Mouse (Mus musculus): ENCODE data around the gene Rsl24d1. TPM values are rescaled to one million over a fixed set of nuclear protein-coding genes. Genes with fewer than 3 reads are reported as not detected.
"Not testable (repeated sequence)": the region's sequence is repeated elsewhere in the genome, so short reads cannot be mapped to it uniquely, and the experiment has no call there.

The Rsl24d1 gene
- polyA plus RNA-seq (2015; fragmentation: Nextera tagmentation; extraction: Ambion mirVana) = 96.6 and 97.1 TPM in 2 replicates

DNA sequence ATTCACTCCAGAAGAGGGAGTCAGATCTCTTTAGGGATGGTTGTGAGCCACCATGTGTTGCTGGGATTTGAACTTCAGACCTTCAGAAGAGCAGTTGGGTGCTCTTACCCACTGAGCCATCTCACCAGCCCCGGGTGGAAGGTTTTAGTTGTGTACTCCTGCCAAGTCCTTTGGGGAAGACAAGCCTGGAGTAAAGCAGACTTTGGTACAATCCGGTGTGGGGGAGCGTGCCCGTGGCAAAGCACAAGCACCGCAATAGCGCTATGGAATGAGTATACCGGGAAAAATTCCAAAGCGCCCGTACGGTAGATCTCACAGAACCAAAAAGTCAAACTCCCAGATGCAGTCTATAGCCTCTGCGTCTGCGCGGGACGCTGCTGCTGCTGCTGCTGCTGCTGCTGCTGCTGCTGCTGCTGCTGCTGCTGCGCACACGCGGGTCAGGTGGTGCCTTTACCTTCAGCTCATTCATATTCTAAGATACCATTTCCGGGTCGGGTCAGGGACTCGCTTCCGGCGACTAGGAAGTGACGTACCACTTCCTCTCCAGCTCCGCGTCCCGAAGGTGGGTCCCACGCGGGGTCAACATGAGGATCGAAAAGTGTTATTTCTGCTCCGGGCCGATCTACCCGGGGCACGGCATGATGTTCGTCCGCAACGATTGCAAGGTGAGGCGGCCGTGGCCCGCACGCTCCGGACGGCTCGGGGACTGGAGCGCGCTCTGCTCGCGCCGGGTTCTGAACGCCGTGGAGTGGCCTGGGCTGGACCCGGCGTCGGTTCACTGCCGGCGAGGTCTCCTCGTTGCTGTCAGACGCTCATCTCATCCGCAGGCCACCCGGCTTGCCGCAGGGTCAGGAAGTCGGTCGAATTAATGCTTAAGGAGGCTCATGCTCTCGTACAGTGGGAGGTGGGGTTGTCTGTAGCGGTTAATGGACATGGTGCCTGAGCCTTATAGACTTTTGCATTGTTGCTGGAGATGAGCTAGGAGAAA lies at the start of gene Rsl24d1:
TSS of gene Rsl24d1 (plus strand) at position 508 of the 988 bp plus-strand sequence.
- H3K27me3 ChIP-seq = no peaks in the 10 kb centered on the region
- peaks cover 11% of the 10 kb centered on the region for H3K4me1 ChIP-seq (replicated peaks)
- peak within 1 kb of the TSS; percentile 89 for H3K4me3 ChIP-seq
- WGBS = under 1% methylated on average over 64 of the region's 64 CpGs
- peaks cover 20% of the 10 kb centered on the region for H3K36me3 ChIP-seq
- H3K4me2 ChIP-seq = peak within 1 kb of the TSS; percentile 80
- peak; percentile 98 for ATAC-seq (ENCODE audit: low FRiP score, low read depth)
- peak within 1 kb of the TSS; percentile 79 for H3K9ac ChIP-seq
- H3K9me3 ChIP-seq = no peaks in the 10 kb centered on the region
- H3K27ac ChIP-seq (replicated peaks) = peak within 1 kb of the TSS; percentile 82

DNA sequence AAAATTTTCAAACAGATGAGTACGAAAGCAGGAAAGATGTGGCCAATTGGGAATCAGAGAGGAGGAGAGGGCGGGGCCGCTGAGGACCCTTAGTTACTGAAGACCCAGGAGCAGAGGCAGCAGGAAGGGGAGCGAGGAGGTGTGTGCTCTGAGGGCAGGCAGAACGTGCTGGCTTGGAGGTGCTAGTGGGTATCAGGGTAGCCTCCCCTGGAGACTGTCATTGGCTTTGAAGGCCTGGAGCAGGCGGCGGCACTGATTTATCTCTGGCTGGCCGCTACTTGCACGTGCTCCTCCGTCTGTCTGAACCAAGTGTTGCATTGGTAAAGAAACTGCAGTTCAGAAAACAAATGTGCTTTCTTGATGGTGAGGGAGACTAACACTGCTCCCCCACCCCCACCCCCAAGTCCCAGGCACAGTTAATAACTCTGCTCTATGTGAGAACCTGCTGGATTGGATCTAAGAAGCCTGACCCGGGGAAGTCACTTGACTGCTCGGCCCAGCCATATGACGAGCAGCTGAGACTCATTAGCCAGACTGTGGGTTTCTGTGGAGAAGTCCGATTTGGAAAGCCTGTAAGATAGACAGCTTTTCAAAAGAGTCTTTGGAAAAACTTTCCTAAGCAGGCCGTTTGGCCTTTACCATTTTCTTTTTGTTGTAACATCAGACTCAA lies 49.5 kb upstream of the Rsl24d1 start:
- WGBS = 38% methylated on average over 15 of the region's 15 CpGs
- Histone ChIP-seq H3K4me3 (no peak overlapping the region), H3K27ac (replicated peaks) (no peak overlapping the region), H3K9me3 (no peaks in the 10 kb centered on the region), H3K36me3 (no peaks in the 10 kb centered on the region), H3K4me2 (peak overlapping the region; percentile 38), H3K4me1 (replicated peaks) (peaks cover 21% of the 10 kb centered on the region), H3K27me3 (no peaks in the 10 kb centered on the region), H3K9ac (no peak overlapping the region)
- no peak; the same call in 1 of the 2 replicates for ATAC-seq (ENCODE audit: low FRiP score, low read depth)

DNA sequence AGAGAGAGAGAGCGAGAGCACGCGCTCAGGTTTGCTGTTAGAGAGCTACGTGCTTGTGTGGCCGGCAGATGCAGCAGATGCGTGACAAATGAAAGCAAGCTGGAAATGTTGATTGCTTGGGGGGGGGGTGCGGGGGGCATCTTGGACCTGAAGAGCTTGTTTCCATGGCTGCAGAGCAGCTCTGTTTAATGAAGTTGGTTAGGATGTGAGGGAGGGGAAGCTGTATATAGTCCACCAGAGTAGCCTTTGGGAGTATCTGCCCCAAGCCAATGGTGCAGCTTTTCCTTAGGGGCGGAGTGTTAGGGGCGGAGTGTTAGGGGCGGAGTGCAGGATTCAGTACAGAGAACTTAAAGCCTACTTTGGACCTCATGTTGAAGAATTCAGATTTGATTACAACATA lies 46.1 kb upstream of the Rsl24d1 start:
- H3K9me3 ChIP-seq = no peaks in the 10 kb centered on the region
- H3K27ac ChIP-seq (replicated peaks) = no peak overlapping the region
- peak; percentile 68; the same call in 1 of the 2 replicates for ATAC-seq (ENCODE audit: low FRiP score, low read depth)
- H3K4me2 ChIP-seq = peak overlapping the region; percentile 26; the same call in 1 of the 2 replicates
- no peak overlapping the region for H3K9ac ChIP-seq
- H3K27me3 ChIP-seq = no peaks in the 10 kb centered on the region
- no peaks in the 10 kb centered on the region for H3K36me3 ChIP-seq
- H3K4me1 ChIP-seq (replicated peaks) = peaks cover 21% of the 10 kb centered on the region
- WGBS = 30% methylated on average over 10 of the region's 10 CpGs
- H3K4me3 ChIP-seq = no peak overlapping the region

- Histone ChIP-seq H3K4me2 (no peak overlapping the region), H3K27me3 (no peaks in the 10 kb centered on the region), H3K36me3 (no peaks in the 10 kb centered on the region), H3K9ac (no peak overlapping the region), H3K4me3 (no peak overlapping the region), H3K27ac (replicated peaks) (no peak overlapping the region), H3K9me3 (no peaks in the 10 kb centered on the region), H3K4me1 (replicated peaks) (peaks cover 21% of the 10 kb centered on the region)
- 42% methylated on average over 6 of the region's 6 CpGs for WGBS
- ATAC-seq (ENCODE audit: low FRiP score, low read depth) = peak; percentile 19; the same call in 1 of the 2 replicates
These were observed 45.0 kb upstream of the Rsl24d1 start for GRCm38 (mm10) chr9:73068230-73068679.

DNA sequence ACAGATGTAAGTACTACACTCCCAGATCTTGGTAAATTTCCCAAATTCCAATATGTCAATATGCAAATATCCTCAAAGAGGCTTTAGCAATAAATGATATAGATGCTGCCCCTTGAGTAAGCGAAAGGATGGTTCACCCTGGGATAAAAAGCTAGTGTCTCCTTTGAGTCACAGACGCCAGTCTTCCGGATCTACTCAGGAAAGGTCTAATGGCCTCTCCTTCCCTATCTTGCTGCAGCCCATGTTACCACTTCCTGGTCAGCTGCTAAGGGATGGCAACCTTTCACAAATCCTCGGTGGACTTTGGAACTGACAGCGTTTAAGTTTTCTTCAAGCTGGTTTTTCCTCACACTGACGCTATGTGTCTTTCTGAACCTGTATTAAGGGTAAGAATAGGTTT lies 44.5 kb upstream of the Rsl24d1 start:
- peaks cover 16% of the 10 kb centered on the region for H3K4me1 ChIP-seq (replicated peaks)
- no peak overlapping the region for H3K4me3 ChIP-seq
- no peak overlapping the region for H3K27ac ChIP-seq (replicated peaks)
- H3K27me3 ChIP-seq = no peaks in the 10 kb centered on the region
- no peaks in the 10 kb centered on the region for H3K36me3 ChIP-seq
- H3K9ac ChIP-seq = no peak overlapping the region
- no peak for ATAC-seq (ENCODE audit: low FRiP score, low read depth)
- H3K9me3 ChIP-seq = no peaks in the 10 kb centered on the region
- H3K4me2 ChIP-seq = no peak overlapping the region
- WGBS = 87% methylated on average over 6 of the region's 6 CpGs

DNA sequence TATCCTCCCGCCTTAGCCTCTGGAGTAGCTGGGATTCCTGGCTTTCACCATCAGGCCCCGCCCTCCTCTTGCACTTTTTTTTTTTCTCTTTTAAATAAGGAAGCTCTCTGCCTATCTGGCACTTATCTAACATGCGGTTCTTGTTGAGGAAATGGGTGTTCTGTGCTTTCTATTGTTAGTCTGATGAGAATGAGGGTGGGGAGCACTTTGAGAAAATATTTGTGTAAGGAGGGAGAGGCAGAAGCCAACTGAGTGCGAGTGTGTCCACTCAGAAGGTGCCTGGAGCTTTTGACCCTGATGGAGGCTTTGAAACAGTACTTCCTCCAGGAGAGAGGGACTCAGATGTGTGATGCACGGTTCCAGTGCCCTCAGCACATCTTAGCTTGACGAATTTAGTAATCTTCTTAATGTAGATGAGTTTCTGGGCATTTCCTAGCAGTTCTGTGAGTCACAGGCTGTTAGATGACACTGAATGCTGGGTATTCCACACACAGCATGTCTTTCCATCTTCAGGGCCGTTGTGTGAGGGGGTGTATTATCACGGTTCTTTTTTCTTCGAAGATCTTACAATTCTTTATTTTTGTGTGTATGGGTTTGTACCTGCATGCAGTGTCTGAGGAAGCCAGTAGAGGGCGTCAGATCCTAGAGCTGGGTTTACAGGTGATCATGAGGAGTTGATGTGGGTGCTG lies 42.1 kb upstream of the Rsl24d1 start:
- H3K9me3 ChIP-seq = no peaks in the 10 kb centered on the region
- H3K9ac ChIP-seq = no peak overlapping the region
- peaks cover 14% of the 10 kb centered on the region for H3K4me1 ChIP-seq (replicated peaks)
- H3K27ac ChIP-seq (replicated peaks) = no peak overlapping the region
- no peaks in the 10 kb centered on the region for H3K27me3 ChIP-seq
- H3K36me3 ChIP-seq = no peaks in the 10 kb centered on the region
- ATAC-seq (ENCODE audit: low FRiP score, low read depth) = no peak
- H3K4me3 ChIP-seq = no peak overlapping the region
- WGBS = 72% methylated on average over 10 of the region's 10 CpGs
- H3K4me2 ChIP-seq = no peak overlapping the region

DNA sequence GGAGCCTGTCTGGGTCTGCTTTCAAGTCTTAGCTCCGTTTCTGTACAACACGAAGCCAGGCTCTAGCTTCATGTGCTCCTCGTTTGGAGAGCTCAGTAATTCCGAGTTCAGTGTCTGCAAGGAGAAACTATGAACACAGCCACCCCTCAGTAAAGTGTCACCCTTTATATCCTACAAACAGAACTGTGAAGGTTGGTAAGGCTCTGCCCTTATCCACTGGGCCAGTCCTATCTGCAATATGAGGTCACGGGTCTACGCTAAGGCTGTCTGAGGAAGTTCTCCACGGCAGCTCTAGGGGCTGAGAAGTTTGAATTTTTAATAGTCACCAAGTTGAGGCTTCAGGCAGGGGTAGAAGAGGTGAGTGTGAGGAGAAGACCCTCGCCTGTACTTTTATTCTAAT lies 40.8 kb upstream of the Rsl24d1 start:
- no peaks in the 10 kb centered on the region for H3K9me3 ChIP-seq
- H3K36me3 ChIP-seq = no peaks in the 10 kb centered on the region
- no peaks in the 10 kb centered on the region for H3K27me3 ChIP-seq
- peaks cover 9% of the 10 kb centered on the region for H3K4me1 ChIP-seq (replicated peaks)
- no peak overlapping the region for H3K9ac ChIP-seq
- no peak overlapping the region for H3K4me2 ChIP-seq
- no peak overlapping the region for H3K4me3 ChIP-seq
- H3K27ac ChIP-seq (replicated peaks) = no peak overlapping the region
- ATAC-seq (ENCODE audit: low FRiP score, low read depth) = no peak
- 87% methylated on average over 8 of the region's 8 CpGs for WGBS

GRCm38 (mm10) chr9:73073169-73073568 lies 40.1 kb upstream of the Rsl24d1 start:
- 93% methylated on average over 5 of the region's 5 CpGs for WGBS
- H3K4me1 ChIP-seq (replicated peaks) = peaks cover 3% of the 10 kb centered on the region
- H3K27me3 ChIP-seq = no peaks in the 10 kb centered on the region
- no peaks in the 10 kb centered on the region for H3K36me3 ChIP-seq
- H3K27ac ChIP-seq (replicated peaks) = no peak overlapping the region
- H3K9me3 ChIP-seq = no peaks in the 10 kb centered on the region
- no peak overlapping the region for H3K4me2 ChIP-seq
- no peak overlapping the region for H3K4me3 ChIP-seq
- H3K9ac ChIP-seq = no peak overlapping the region
- no peak for ATAC-seq (ENCODE audit: low FRiP score, low read depth)

- not testable (repeated sequence) for H3K9ac ChIP-seq; ATAC-seq (ENCODE audit: low FRiP score, low read depth); H3K4me2 ChIP-seq; H3K9me3 ChIP-seq; H3K27ac ChIP-seq (replicated peaks); H3K4me3 ChIP-seq; H3K36me3 ChIP-seq; H3K4me1 ChIP-seq (replicated peaks); H3K27me3 ChIP-seq
- 89% methylated on average over 11 of the region's 12 CpGs for WGBS
These were observed 33.9 kb upstream of the Rsl24d1 start for GRCm38 (mm10) chr9:73079349-73079748.

DNA sequence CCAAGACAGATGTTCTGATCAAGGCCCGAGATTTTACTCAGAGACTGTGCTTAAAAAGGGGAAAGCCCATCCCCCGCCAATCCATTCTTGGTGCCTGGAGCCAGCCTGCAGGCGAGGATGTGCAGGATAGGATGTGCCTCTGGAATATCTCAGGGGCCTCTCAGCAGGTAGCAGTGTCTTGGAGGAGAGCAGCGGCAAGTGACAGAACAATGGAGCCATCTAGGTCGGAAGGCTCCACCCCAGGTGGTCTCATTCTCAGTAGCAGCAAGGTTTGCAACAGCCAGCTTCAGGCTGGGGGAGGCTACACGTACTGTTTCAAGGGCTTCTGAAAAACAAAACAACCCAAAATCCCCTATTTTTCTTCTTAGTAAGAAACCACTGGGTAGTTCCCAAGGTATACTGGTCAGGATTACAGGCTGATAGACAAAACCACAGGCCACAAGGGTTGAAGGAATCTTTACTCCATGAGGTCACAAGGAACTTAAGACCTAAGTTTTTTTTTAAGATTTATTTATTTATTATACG lies 33.4 kb upstream of the Rsl24d1 start:
- WGBS = 38% methylated on average over 7 of the region's 7 CpGs
- Histone ChIP-seq H3K9me3 (no peaks in the 10 kb centered on the region), H3K36me3 (no peaks in the 10 kb centered on the region), H3K27me3 (no peaks in the 10 kb centered on the region), H3K4me2 (no peak overlapping the region), H3K4me3 (no peak overlapping the region), H3K27ac (replicated peaks) (no peak overlapping the region), H3K9ac (no peak overlapping the region), H3K4me1 (replicated peaks) (no peaks in the 10 kb centered on the region)
- no peak for ATAC-seq (ENCODE audit: low FRiP score, low read depth)

DNA sequence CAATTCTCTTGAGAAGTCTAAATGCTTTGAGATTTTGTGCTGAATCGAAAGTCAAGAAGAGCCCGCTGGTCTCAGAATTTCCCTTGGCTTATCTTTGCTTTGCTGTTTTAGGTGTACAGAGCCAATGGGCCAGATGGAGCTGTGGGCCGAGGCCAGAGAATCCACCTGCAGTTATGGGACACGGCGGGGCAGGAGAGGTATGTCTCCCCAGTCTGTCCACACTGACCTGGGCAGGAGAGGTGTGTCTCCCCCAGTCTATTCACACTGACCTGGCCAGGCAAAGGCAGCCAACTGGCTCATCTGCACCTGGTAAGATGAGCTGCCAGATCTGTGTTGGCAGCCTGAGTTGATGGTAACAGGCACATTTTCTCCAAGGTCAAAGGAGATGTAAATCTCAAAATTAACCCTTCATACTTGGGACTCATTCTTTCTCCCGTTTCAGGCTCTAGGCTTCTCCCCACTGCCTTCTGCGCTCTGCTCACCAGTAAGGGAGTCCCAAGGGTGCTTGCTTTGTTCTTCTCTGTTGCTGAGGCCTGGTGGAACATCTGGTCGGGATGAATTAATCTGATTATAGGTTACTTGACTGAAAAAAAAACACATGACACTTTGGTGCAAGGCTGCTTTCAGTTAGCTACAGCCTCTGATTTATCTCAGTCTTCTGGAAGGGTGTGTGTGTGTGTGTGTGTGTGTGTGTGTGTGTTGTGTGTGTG lies 30.8 kb upstream of the Rsl24d1 start:
- no peak for ATAC-seq (ENCODE audit: low FRiP score, low read depth)
- 73% methylated on average over 8 of the region's 8 CpGs for WGBS
- Histone ChIP-seq H3K4me1 (replicated peaks) (no peaks in the 10 kb centered on the region), H3K9ac (no peak overlapping the region), H3K27ac (replicated peaks) (no peak overlapping the region), H3K4me2 (no peak overlapping the region), H3K4me3 (no peak overlapping the region), H3K27me3 (no peaks in the 10 kb centered on the region), H3K9me3 (no peaks in the 10 kb centered on the region), H3K36me3 (no peaks in the 10 kb centered on the region)
